Mouse (Mus musculus) 416B (cell line): ENCODE measurements at regions not wholly inside any gene's neighbourhood (a gene's known extent, or its start where the extent isn't known, plus 50 kb on each side); places are given as distances from the start of the nearest gene placed in this dataset.

Experiments used
- DNase-seq: peaks from one replicate; pipeline ENCODE4 v3.0.0; 2011; ENCODE audit warnings: low read depth

DNA sequence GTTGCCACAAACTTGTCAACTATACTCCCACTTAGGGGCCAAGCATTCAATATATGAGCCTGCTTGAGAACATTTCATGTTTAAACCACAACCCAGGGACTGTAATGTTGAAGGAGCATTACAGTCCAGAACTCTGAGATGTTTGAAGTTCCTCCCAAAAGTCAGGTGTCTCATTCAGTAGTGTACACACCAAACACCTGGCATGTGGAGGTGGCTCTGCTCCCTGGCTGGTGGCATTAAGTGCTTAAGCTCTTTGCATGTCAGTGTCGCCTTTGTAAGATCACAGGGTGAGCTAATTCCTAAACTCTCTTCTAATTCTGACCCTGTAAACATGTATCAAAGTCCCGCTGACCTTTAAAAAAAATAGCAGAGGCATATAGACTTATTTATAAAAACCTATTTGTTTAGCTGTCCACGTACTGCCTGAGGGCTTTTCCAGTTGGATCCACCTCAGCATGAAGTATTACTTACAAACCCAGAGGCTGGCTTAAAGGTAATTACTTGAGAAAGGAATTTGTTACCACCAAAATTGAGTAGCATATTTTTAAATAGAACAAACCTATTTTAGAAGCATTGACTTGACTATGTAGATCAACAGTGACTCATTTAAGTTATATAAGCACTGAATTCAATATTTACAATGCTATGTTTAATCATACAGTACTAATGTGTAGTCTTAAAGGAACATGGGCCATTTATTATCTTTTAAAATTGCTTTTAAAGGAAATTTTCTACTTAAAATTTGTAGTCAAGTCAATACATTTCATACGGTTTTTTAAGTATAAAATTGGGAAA is 276.3 kb upstream of the Fermt1 start:
- no peak for DNase-seq

- no peak for DNase-seq
Measured at GRCm38 (mm10) chr2:133235175-133235920, 289.6 kb upstream of the Fermt1 start.

DNA sequence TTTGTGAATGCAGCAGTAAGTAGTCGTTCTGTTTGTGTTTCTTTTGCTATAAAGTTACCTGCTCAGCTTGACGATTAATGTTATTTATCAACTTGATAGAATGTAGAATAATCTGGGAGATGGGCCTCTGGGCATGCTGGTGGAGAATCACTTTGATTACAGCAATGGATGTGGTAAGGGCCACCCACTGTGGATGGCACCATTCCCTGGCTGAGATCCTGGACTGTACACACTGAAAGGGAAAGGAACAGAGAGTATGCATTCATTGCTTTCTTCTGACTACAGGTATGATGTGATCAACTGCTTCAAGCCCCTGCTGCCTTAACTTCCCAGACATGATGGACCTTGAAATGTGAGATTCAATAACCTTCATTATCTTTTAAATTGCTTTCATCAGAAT is 299.8 kb upstream of the Bmp2 start:
- no peak for DNase-seq

- DNase-seq = no peak
Measured at GRCm38 (mm10) chr2:133274424-133274823, 277.5 kb upstream of the Bmp2 start.

DNA sequence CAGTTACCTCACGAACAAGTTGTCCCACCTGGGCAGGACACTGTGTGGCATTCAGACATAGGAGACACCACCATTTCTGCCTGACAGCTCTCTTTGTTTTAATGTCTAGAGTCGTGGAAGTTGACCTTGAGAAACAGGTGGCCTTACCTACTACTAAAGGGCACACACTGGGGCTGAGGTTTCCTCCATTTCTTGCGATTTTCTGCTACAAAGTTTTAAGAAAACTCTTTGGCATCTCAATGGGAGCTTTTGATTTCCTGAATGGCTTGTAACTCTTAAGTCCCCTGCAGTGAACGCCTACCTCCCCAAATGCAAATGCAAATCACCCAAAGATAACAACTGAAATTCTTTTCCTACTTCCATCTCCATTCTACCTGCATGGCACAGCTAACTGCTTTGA is 273.4 kb upstream of the Bmp2 start:
- no peak for DNase-seq

GRCm38 (mm10) chr2:133279275-133279674 is 272.7 kb upstream of the Bmp2 start:
- DNase-seq = no peak

DNA sequence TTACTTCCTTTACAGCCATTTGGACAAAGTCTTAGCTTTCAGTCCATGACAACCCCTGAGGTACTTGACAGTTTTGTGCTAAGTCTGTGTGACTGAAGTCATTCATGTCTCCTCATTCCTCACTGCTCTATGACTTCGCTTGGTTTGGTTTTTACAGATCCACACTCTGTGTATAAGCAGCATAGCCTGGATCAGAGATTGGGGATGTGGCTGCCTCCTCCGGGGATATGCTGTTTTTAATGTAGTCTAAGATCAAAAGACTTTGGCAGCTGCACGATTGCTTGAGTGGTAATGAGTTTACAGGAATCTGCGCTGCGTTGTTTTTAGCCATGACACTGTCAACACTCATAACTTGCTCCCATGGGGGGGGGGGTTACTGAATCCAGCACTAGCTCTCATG is 269.3 kb upstream of the Bmp2 start:
- DNase-seq = no peak

DNA sequence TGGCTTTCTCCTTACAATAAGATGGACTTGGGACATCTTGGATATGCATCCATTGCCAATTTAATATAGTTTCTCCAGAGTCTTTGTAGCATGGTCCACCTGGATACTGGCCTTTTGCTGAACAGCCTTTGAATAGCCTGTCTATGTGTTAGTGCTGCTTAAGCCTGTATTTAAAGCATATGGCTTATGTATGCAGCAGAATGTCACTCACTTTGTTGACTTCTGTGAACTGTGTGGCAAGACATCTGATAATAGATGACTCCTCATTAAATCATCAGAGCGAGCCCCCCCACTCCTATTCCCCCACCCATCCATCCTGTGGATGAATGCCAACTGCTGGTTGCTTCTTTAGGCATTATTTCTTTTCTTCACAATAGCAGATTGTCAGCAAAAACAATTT is 268.2 kb upstream of the Bmp2 start:
- no peak for DNase-seq

DNA sequence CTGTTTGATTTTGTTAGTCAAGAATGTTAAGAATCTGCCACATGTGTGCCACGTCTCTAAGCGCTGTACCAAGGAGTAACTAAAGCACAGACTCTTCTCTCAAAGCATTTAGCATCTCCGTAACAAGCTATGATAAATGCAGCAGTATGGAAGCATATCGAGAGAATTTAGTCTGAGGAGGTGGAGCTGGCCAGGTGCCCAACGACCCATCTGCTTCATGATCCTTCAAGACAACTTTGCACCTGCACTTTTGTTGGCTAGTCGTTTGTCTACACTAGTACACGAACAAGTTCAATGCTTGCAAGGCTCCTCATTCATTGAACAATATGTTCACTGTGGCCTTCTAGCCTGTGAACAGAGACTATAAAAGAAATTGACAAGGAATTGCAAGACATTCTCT is 257.8 kb upstream of the Bmp2 start:
- no peak for DNase-seq

DNA sequence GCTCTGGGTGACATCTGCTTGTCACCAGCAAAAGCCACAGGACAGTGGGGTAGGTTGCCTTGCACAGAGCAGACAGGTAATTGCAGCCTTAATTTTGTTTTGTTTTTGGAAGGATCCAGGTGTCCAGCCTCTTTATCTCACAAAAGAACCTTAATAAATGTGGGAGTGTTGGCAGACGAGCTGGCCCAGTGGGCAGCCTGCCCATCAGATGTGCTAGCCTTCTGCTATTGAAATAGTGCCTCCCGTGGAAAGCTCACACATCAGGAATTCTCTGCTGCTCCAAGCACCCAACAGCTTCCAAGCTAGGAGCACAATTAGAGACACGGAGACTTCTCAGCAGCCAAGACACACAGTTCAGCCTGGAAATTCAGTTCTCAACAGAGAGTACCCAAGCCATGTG is 246.0 kb upstream of the Bmp2 start:
- DNase-seq = no peak

GRCm38 (mm10) chr2:133311001-133311400 is 241.0 kb upstream of the Bmp2 start:
- no peak for DNase-seq

DNA sequence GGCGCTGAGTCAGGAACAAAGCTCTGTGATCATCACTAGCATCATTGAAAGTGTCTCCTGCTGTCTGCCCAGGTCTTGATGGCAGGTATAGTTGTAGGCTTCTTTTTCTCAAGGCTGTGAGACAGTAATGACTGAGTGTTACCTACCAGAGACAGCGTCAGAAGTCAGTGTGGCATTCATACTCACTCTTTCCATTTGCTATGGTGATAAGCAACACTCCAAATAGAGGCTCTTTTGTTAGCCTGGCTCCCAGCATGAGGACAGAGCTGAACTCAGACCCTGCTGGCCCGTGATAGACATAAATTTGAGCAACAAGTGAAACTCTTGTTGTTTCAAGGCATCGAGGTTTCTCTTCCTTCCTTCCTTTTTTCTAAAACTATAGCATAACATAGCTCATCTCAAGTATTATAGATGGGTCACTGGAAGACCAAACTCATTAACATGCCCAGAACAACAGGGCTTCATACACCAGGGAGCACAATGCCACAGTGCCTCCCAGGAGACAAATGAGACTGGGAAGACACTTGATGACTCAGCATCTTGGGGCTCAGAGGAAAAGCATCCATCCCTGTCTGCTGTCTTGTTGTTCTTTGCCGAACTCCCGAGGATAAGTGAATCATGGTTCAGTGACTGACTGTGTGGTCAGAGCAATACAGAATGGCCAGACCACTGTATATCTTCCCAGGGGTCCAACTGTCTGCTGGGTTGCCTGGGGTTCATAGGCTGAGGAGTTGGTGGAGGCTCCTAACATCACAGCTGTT is 225.5 kb upstream of the Bmp2 start:
- DNase-seq = no peak

- no peak for DNase-seq
Measured at GRCm38 (mm10) chr2:133327653-133328052, 224.3 kb upstream of the Bmp2 start.

GRCm38 (mm10) chr2:133336177-133336901 is 215.6 kb upstream of the Bmp2 start:
- DNase-seq = no peak

GRCm38 (mm10) chr2:133338150-133338549 is 213.8 kb upstream of the Bmp2 start:
- DNase-seq = no peak

DNA sequence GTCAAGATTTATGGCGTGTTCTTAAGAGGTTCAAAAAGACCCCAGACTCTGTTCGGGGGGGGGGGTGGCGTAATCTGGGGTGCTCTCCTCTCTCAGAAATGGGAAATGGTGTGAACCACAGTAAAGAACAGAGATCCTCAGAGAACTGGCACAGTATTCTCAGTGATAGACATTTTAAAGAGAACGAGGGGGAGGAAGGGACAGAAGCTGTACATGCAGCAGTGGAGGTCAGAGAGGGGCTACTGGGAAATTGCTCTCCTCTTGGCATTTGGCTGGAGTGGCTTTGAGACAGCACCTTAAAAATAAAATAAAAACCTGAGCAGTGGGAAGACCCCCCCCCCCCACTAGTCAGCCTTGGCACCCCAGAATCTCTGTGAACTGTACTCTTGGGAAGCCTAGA is 210.6 kb upstream of the Bmp2 start:
- no peak for DNase-seq

DNA sequence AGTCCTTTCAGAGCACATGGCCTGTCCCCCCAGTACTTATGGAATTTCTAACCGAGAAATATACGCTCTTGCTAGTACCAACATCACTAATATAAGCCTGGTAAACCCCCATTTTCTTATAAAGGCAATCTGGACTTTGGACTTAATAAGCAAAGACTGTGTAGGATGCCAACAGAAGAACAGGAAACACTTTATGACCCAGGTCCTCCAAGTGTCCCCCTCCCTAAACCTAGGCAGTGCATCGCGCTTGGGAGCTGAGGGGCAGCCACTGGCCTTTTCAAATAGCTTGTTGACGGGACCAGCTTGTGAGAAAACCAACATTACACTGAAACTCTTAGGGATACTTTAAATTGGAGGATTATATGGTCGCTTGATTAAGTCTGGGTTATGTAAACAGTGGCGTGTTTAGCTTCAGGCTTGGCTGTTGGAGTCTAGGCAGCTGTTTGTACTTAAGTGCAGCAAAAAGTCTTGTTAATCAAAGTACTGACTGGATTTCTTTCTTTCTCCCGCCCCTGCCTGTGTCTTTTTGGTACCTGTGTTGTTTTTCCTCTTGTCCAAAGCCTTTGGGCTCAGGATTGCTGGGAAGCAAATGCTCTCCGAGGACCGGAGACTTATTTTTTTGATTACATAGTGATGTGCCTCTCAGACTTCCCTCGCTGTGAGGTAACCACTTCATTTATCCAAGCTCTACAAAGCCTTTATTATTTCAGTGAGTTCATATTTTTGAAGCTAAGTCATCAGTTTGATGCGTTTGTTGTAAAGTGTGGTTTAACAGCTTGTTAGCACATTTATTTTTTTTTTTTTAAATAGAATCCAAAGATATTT is 205.8 kb upstream of the Bmp2 start:
- no peak for DNase-seq

DNA sequence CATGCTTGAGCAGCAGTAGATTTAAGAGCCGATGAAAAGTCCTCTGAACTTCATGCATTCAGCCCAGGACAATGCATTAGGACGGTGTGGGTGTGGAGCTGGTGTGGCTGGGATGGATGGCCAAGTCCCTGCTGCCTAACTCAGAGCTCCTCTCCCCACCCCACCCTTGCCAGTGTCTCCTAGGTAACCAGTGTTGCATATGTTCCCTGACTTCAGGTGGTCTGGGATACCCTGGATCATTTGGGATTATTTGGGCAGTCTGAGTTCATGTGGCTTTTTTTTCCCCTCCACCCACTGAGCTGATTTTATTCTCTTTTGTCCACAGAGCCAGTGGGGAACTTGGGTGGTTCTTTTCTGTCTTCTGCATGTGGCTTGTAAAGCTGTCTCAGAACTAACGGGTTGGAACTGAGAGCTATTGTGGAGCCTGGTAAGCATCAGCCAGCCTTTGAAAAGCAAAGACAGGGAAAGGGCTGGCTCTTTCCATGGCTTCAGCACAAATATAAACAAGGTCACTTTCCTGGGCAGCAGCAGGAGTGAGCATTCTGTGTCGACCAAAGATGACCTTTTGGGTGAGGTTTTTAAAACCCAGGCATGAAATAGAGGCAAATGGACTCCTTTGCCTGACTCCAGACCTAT is 205.1 kb upstream of the Bmp2 start:
- DNase-seq = no peak

GRCm38 (mm10) chr2:133351306-133351705 is 200.7 kb upstream of the Bmp2 start:
- DNase-seq = no peak

DNA sequence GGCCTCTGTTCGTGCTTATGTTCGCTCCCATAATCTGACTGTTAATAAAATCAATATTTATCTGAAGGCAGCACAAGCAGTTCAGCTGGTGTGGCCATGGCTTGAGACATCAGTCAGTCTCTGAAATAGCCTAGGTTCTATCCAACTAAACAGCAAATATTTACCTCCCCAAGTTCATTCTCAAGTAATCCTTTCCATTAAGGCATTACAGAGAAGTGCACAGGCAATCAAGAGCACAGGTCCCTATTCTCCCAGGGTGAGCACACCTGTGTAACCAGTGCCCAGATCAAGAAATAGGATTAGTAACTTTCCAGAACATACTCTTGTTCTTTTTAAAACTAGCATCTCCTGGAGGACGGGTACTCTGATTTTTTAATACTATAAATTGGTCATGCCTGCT is 199.2 kb upstream of the Bmp2 start:
- DNase-seq = no peak
